Mouse (Mus musculus) thymus, adult 2 months (tissue): ENCODE data around the gene Hist1h2ap.
"Not testable (repeated sequence)": the region's sequence is repeated elsewhere in the genome, so short reads cannot be mapped to it uniquely, and the experiment has no call there.

ENCODE experiments used
- CTCF ChIP-seq: fragments of 200-500 bp; IDR thresholded peaks from 2 replicates; pipeline ENCODE4 v1.5.1; 2012; ENCODE audit warnings: mild to moderate bottlenecking, control low read depth, low read length, moderate library complexity, borderline replicate concordance; ENCODE audit not compliant: control insufficient read depth, poor library complexity, insufficient read depth; ENCODE audit errors: extremely low read depth
- POLR2A ChIP-seq: fragments of 200-500 bp; IDR thresholded peaks from 2 replicates; pipeline ENCODE4 v1.6.1; 2012; ENCODE audit warnings: mild to moderate bottlenecking, low read length, control low read depth, moderate library complexity; ENCODE audit not compliant: control insufficient read depth, poor library complexity, insufficient read depth; ENCODE audit errors: extremely low read depth

- TF ChIP-seq CTCF = not testable (repeated sequence)
- TF ChIP-seq POLR2A = 0 out of 2 replicates have a peak, but pooled peaks have one; percentile 35
These were observed 1.6 kb downstream of the Hist1h2ap start, which contains the start of gene Hist1h4n for GRCm38 (mm10) chr13:21831418-21832394.
